Mouse (Mus musculus): ENCODE measurements around the gene Bcan.

GRCm38 (mm10) chr3:87940611-87941010, 59.4 kb downstream of the Bcan start:
- TF ChIP-seq ZC3H11A (IDR thresholded peaks at IDR 0.05; ENCODE audit: borderline replicate concordance, low read depth, low read length): no peak
- no peak for TF ChIP-seq HCFC1 (IDR thresholded peaks at IDR 0.05; ENCODE audit: borderline replicate concordance, insufficient read depth, low read length)

All from ES-E14 (cell line).